Mouse (Mus musculus) CH12.LX (cell line): ENCODE results near the gene Samd9l.
"Not testable (repeated sequence)": the region's sequence is repeated elsewhere in the genome, so short reads cannot be mapped to it uniquely, and the experiment has no call there.

Source experiments
- CTCF ChIP-seq, 2 experiments: IDR thresholded peaks in 1 of 2; conservative IDR thresholded peaks in 1 of 2; 2 replicates each; pipeline ENCODE4 v1.5.1; 2011 to 2012; ENCODE audit warnings: low read depth in 2 of 2, low read length in 2 of 2, improper control_type of control experiment in 1 of 2, inconsistent platforms in 1 of 2, mild to moderate bottlenecking in 1 of 2, moderate library complexity in 1 of 2
- E2F4 ChIP-seq: IDR thresholded peaks from 2 replicates; pipeline ENCODE4 v1.6.1; 2011; ENCODE audit warnings: low read depth, low read length, improper control_type of control experiment; ENCODE audit not compliant: insufficient replicate concordance
- EP300 ChIP-seq: IDR thresholded peaks from 2 replicates; pipeline ENCODE4 v1.6.1; 2011; ENCODE audit warnings: low read length, improper control_type of control experiment
- MEF2A ChIP-seq: IDR thresholded peaks from 2 replicates; pipeline ENCODE4 v1.6.1; 2014; ENCODE audit warnings: low read depth, mild to moderate bottlenecking, inconsistent platforms, low read length, improper control_type of control experiment, borderline replicate concordance
- POLR2A ChIP-seq: IDR thresholded peaks from 2 replicates; pipeline ENCODE4 v1.6.1; 2011; ENCODE audit warnings: low read depth, mild to moderate bottlenecking, improper control_type of control experiment, low read length
- RCOR1 ChIP-seq: conservative IDR thresholded peaks from 2 replicates; pipeline ENCODE4 v1.6.1; 2012; ENCODE audit warnings: low read depth, mild to moderate bottlenecking, inconsistent platforms, low read length, improper control_type of control experiment
- SMC3 ChIP-seq: IDR thresholded peaks from 2 replicates; pipeline ENCODE4 v1.6.1; 2011; ENCODE audit warnings: low read depth, low read length, improper control_type of control experiment
- TCF12 ChIP-seq: IDR thresholded peaks from 2 replicates; pipeline ENCODE4 v1.6.1; 2014; ENCODE audit warnings: low read depth, mild to moderate bottlenecking, inconsistent platforms, low read length, improper control_type of control experiment

GRCm38 (mm10) chr6:3384816-3385215 lies 14.6 kb downstream of the Samd9l start:
- TF ChIP-seq CTCF (conservative IDR thresholded peaks at IDR 0.05 in 1 of 2, IDR thresholded peaks at IDR 0.05 in 1 of 2; ENCODE audit: low read depth in 2 of 2, low read length in 2 of 2); E2F4; EP300; MEF2A; POLR2A; SMC3; TCF12; RCOR1: not testable (repeated sequence)
